Mouse (Mus musculus): ENCODE data around the gene Cfap54. TPM values are rescaled to one million over a fixed set of nuclear protein-coding genes. Genes with fewer than 3 reads are reported as not detected.
A peak's percentile ranks its signal among the peaks of the same experiment; 100 is the strongest.

Cfap54 gene
- polyA plus RNA-seq, 1 experiment from 2014 or later: 1.6 TPM

GRCm38 (mm10) chr10:93094957-93095580 is 13.7 kb upstream of the Cfap54 start:
- Histone ChIP-seq H3K9me3 (replicated peaks) (no peaks in the 10 kb centered on the region), H3K4me1 (no peaks in the 10 kb centered on the region), H3K27me3 (no peaks in the 10 kb centered on the region), H3K36me3 (ENCODE audit: poor library complexity, severe bottlenecking) (no peaks in the 10 kb centered on the region), H3K4me3 (no peak overlapping the region), H3K27ac (no peak overlapping the region), H3K9ac (no peak overlapping the region), H3K4me2 (no peak overlapping the region)
- no peak for ATAC-seq
- WGBS: 76% methylated on average over 7 of the region's 7 CpGs

GRCm38 (mm10) chr10:93091928-93092327 is 10.5 kb upstream of the Cfap54 start:
- no peaks in the 10 kb centered on the region for H3K36me3 ChIP-seq (ENCODE audit: poor library complexity, severe bottlenecking)
- no peak overlapping the region for H3K4me3 ChIP-seq
- no peak overlapping the region for H3K4me2 ChIP-seq
- no peaks in the 10 kb centered on the region for H3K9me3 ChIP-seq (replicated peaks)
- H3K27ac ChIP-seq: no peak overlapping the region
- 87% methylated on average over 2 of the region's 2 CpGs for WGBS
- H3K4me1 ChIP-seq: 0 out of 2 replicates have a peak, but pooled peaks cover 3% of the 10 kb centered on the region
- no peak overlapping the region for H3K9ac ChIP-seq
- H3K27me3 ChIP-seq: no peaks in the 10 kb centered on the region
- no peak for ATAC-seq

GRCm38 (mm10) chr10:93090241-93090640 is 8.8 kb upstream of the Cfap54 start:
- Histone ChIP-seq H3K27me3 (no peaks in the 10 kb centered on the region), H3K9ac (no peak overlapping the region), H3K4me2 (no peak overlapping the region), H3K9me3 (replicated peaks) (no peaks in the 10 kb centered on the region), H3K27ac (no peak overlapping the region), H3K4me1 (0 out of 2 replicates have a peak, but pooled peaks cover 3% of the 10 kb centered on the region), H3K36me3 (ENCODE audit: poor library complexity, severe bottlenecking) (no peaks in the 10 kb centered on the region), H3K4me3 (no peak overlapping the region)
- no peak for ATAC-seq
- WGBS: 90% methylated on average over 6 of the region's 6 CpGs

GRCm38 (mm10) chr10:93088396-93089048 is 7.1 kb upstream of the Cfap54 start:
- 68% methylated on average over 11 of the region's 11 CpGs for WGBS
- no peaks in the 10 kb centered on the region for H3K27me3 ChIP-seq
- H3K27ac ChIP-seq: no peak overlapping the region
- no peak overlapping the region for H3K9ac ChIP-seq
- H3K9me3 ChIP-seq (replicated peaks): no peaks in the 10 kb centered on the region
- H3K4me2 ChIP-seq: no peak overlapping the region
- H3K4me1 ChIP-seq: peaks cover 14% of the 10 kb centered on the region
- no peak for ATAC-seq
- no peak overlapping the region for H3K4me3 ChIP-seq
- no peaks in the 10 kb centered on the region for H3K36me3 ChIP-seq (ENCODE audit: poor library complexity, severe bottlenecking)

- Histone ChIP-seq H3K36me3 (ENCODE audit: poor library complexity, severe bottlenecking) (no peaks in the 10 kb centered on the region), H3K4me2 (no peak overlapping the region), H3K4me3 (no peak overlapping the region), H3K9ac (no peak overlapping the region), H3K27me3 (no peaks in the 10 kb centered on the region), H3K27ac (no peak overlapping the region), H3K9me3 (replicated peaks) (no peaks in the 10 kb centered on the region), H3K4me1 (peaks cover 23% of the 10 kb centered on the region)
- no peak for ATAC-seq
- 89% methylated on average over 7 of the region's 7 CpGs for WGBS
Measured at GRCm38 (mm10) chr10:93087504-93087903, 6.1 kb upstream of the Cfap54 start.

GRCm38 (mm10) chr10:93083963-93084340 is 2.5 kb upstream of the Cfap54 start:
- Histone ChIP-seq H3K27ac (peak overlapping the region; percentile 83), H3K36me3 (ENCODE audit: poor library complexity, severe bottlenecking) (no peaks in the 10 kb centered on the region), H3K27me3 (no peaks in the 10 kb centered on the region), H3K9me3 (replicated peaks) (no peaks in the 10 kb centered on the region), H3K4me1 (peaks cover 39% of the 10 kb centered on the region), H3K4me3 (no peak overlapping the region), H3K9ac (no peak overlapping the region), H3K4me2 (peak overlapping the region; percentile 54)
- 11% methylated on average over 8 of the region's 8 CpGs for WGBS
- ATAC-seq: peak; percentile 61

GRCm38 (mm10) chr10:93083198-93083962 is 2.0 kb upstream of the Cfap54 start:
- H3K27me3 ChIP-seq: no peaks in the 10 kb centered on the region
- peaks cover 37% of the 10 kb centered on the region for H3K4me1 ChIP-seq
- no peak overlapping the region for H3K9ac ChIP-seq
- no peaks in the 10 kb centered on the region for H3K9me3 ChIP-seq (replicated peaks)
- peak overlapping the region; percentile 83 for H3K27ac ChIP-seq
- no peaks in the 10 kb centered on the region for H3K36me3 ChIP-seq (ENCODE audit: poor library complexity, severe bottlenecking)
- WGBS: 3% methylated on average over 17 of the region's 17 CpGs
- peak; percentile 55 for ATAC-seq
- H3K4me2 ChIP-seq: peak overlapping the region; percentile 54
- H3K4me3 ChIP-seq: peak overlapping the region; percentile 26

GRCm38 (mm10) chr10:93079486-93079885 is 1.9 kb downstream of the Cfap54 start:
- Histone ChIP-seq H3K27me3 (no peaks in the 10 kb centered on the region), H3K27ac (no peak overlapping the region), H3K9me3 (replicated peaks) (no peaks in the 10 kb centered on the region), H3K4me2 (no peak overlapping the region), H3K4me1 (peaks cover 34% of the 10 kb centered on the region), H3K4me3 (no peak overlapping the region), H3K36me3 (ENCODE audit: poor library complexity, severe bottlenecking) (no peaks in the 10 kb centered on the region), H3K9ac (no peak overlapping the region)
- no peak for ATAC-seq
- 90% methylated on average over 3 of the region's 3 CpGs for WGBS

GRCm38 (mm10) chr10:93077935-93078479 is 3.4 kb downstream of the Cfap54 start:
- Histone ChIP-seq H3K4me1 (peaks cover 21% of the 10 kb centered on the region), H3K4me3 (no peak overlapping the region), H3K9me3 (replicated peaks) (no peaks in the 10 kb centered on the region), H3K27me3 (no peaks in the 10 kb centered on the region), H3K36me3 (ENCODE audit: poor library complexity, severe bottlenecking) (no peaks in the 10 kb centered on the region), H3K27ac (no peak overlapping the region), H3K9ac (no peak overlapping the region), H3K4me2 (no peak overlapping the region)
- WGBS: 82% methylated on average over 11 of the region's 11 CpGs
- ATAC-seq: no peak

GRCm38 (mm10) chr10:93076376-93076775 is 5.0 kb downstream of the Cfap54 start:
- H3K36me3 ChIP-seq (ENCODE audit: poor library complexity, severe bottlenecking): no peaks in the 10 kb centered on the region
- no peak overlapping the region for H3K9ac ChIP-seq
- H3K4me2 ChIP-seq: no peak overlapping the region
- H3K27me3 ChIP-seq: no peaks in the 10 kb centered on the region
- ATAC-seq: no peak
- 84% methylated on average over 9 of the region's 9 CpGs for WGBS
- no peak overlapping the region for H3K27ac ChIP-seq
- H3K4me3 ChIP-seq: no peak overlapping the region
- no peaks in the 10 kb centered on the region for H3K9me3 ChIP-seq (replicated peaks)
- H3K4me1 ChIP-seq: peaks cover 5% of the 10 kb centered on the region

- no peaks in the 10 kb centered on the region for H3K27me3 ChIP-seq
- H3K27ac ChIP-seq: no peak overlapping the region
- no peak overlapping the region for H3K9ac ChIP-seq
- no peak for ATAC-seq
- no peak overlapping the region for H3K4me3 ChIP-seq
- no peak overlapping the region for H3K4me2 ChIP-seq
- peaks cover under 1% of the 10 kb centered on the region for H3K4me1 ChIP-seq
- WGBS: 59% methylated on average over 8 of the region's 8 CpGs
- no peaks in the 10 kb centered on the region for H3K9me3 ChIP-seq (replicated peaks)
- H3K36me3 ChIP-seq (ENCODE audit: poor library complexity, severe bottlenecking): no peaks in the 10 kb centered on the region
Measured at GRCm38 (mm10) chr10:93075856-93076255, 5.6 kb downstream of the Cfap54 start.

GRCm38 (mm10) chr10:93072769-93073168 is 8.6 kb downstream of the Cfap54 start:
- no peak for ATAC-seq
- H3K4me2 ChIP-seq: no peak overlapping the region
- H3K27ac ChIP-seq: no peak overlapping the region
- no peaks in the 10 kb centered on the region for H3K9me3 ChIP-seq (replicated peaks)
- H3K4me1 ChIP-seq: no peaks in the 10 kb centered on the region; the same call in 1 of the 2 replicates
- no peaks in the 10 kb centered on the region for H3K27me3 ChIP-seq
- H3K9ac ChIP-seq: no peak overlapping the region
- WGBS: 87% methylated on average over 2 of the region's 2 CpGs
- no peak overlapping the region for H3K4me3 ChIP-seq
- H3K36me3 ChIP-seq (ENCODE audit: poor library complexity, severe bottlenecking): no peaks in the 10 kb centered on the region
